Mouse (Mus musculus) midbrain, postnatal 0 days (tissue): ENCODE measurements around the gene Pxn. TPM values are rescaled to one million over a fixed set of nuclear protein-coding genes. Genes with fewer than 3 reads are reported as not detected.

Experiments used
- ATAC-seq: fragments of 200-750 bp; cut with Nextera tagmentation; 2 replicates; pipeline ENCODE4 v1.8.0; 2017; ENCODE audit warnings: moderate number of reproducible peaks, mild to moderate bottlenecking, moderate TSS enrichment, moderate library complexity; ENCODE audit not compliant: low FRiP score
- DNase-seq: peaks from one replicate; pipeline ENCODE4 v3.0.0-alpha.2; 2015; ENCODE audit warnings: low spot score
- H3K27ac ChIP-seq: fragments of 300-500 bp; sonication (generic); 2 replicates; pipeline ENCODE4 v1.5.1; 2014; ENCODE audit warnings: low read depth, mild to moderate bottlenecking, low read length, mixed read lengths
- H3K27me3 ChIP-seq: fragments of 300-500 bp; sonication (generic); 2 replicates; pipeline ENCODE4 v1.6.1; 2014; ENCODE audit warnings: low read length, control low read depth, mixed read lengths; ENCODE audit not compliant: insufficient read depth
- H3K36me3 ChIP-seq: fragments of 300-500 bp; sonication (generic); 2 replicates; pipeline ENCODE4 v1.6.1; 2014; ENCODE audit warnings: low read length, control low read depth, mixed read lengths; ENCODE audit not compliant: insufficient read depth
- H3K4me1 ChIP-seq: fragments of 300-500 bp; sonication (generic); 2 replicates; pipeline ENCODE4 v1.6.1; 2014; ENCODE audit warnings: mild to moderate bottlenecking, control low read depth, antibody characterized with exemption, low read length, mixed read lengths; ENCODE audit not compliant: insufficient read depth
- H3K4me2 ChIP-seq: fragments of 300-500 bp; sonication (generic); 2 replicates; pipeline ENCODE4 v1.6.1; 2014; ENCODE audit warnings: low read depth, mild to moderate bottlenecking, low read length, mixed read lengths; ENCODE audit not compliant: poor library complexity, severe bottlenecking
- H3K4me3 ChIP-seq: fragments of 300-500 bp; sonication (generic); 2 replicates; pipeline ENCODE4 v1.5.1; 2014; ENCODE audit warnings: low read depth, mild to moderate bottlenecking, low read length, moderate library complexity
- H3K9ac ChIP-seq: fragments of 300-500 bp; sonication (generic); replicated peaks from 2 replicates; pipeline ENCODE4 v1.6.1; 2014; ENCODE audit warnings: mild to moderate bottlenecking, low read length, moderate library complexity, mixed read lengths; ENCODE audit not compliant: poor library complexity, severe bottlenecking
- H3K9me3 ChIP-seq: fragments of 300-500 bp; sonication (generic); 2 replicates; pipeline ENCODE4 v1.6.1; 2016; ENCODE audit warnings: low read length, control low read depth
- CTCF ChIP-seq: IDR thresholded peaks from 2 replicates; pipeline ENCODE4 v1.5.1; 2016; ENCODE audit warnings: antibody characterized with exemption, mild to moderate bottlenecking
- WGBS: fragments of 180-500 bp; shearing (Covaris S2); extraction: QIAGEN DNeasy Blood & Tissue Kit; methylation state at CpG from one replicate; pipeline ENCODE4 v1.1.7; 2014; 5-methylcytosine and 5-hydroxymethylcytosine counted together
- polyA plus RNA-seq: library from polyadenylated mRNA; unstranded; fragments of >200 nt; fragmentation: Nextera tagmentation; extraction: Ambion mirVana; gene quantifications from 2 replicates; pipeline ENCODE4 v1.2.1, GENCODE M21; 2015
- total RNA-seq: library from RNA; depleted of rRNA; stranded (reverse); fragments of >200 nt; gene quantifications from 2 replicates; pipeline ENCODE4 v1.2.3, GENCODE M21; 2014

Gene Pxn
- total and polyA plus RNA-seq, 2 experiments from 2014 or later = 15.9 to 39.4 TPM

GRCm38 (mm10) chr5:115521553-115522461 lies 15.3 kb downstream of the Pxn start:
- Histone ChIP-seq H3K9ac (no peak overlapping the region), H3K9me3 (no peaks in the 10 kb centered on the region), H3K36me3 (peaks cover 2% of the 10 kb centered on the region; the same call in 1 of the 2 replicates), H3K27ac (peak overlapping the region; percentile 21; the same call in 1 of the 2 replicates), H3K4me2 (no peak overlapping the region), H3K4me1 (0 out of 2 replicates have a peak, but pooled peaks cover 2% of the 10 kb centered on the region), H3K4me3 (no peak overlapping the region), H3K27me3 (no peaks in the 10 kb centered on the region)
- ATAC-seq (no peak), DNase-seq (no peak)
- WGBS = 73% methylated on average over 20 of the region's 21 CpGs
- no peak for TF ChIP-seq CTCF

DNA sequence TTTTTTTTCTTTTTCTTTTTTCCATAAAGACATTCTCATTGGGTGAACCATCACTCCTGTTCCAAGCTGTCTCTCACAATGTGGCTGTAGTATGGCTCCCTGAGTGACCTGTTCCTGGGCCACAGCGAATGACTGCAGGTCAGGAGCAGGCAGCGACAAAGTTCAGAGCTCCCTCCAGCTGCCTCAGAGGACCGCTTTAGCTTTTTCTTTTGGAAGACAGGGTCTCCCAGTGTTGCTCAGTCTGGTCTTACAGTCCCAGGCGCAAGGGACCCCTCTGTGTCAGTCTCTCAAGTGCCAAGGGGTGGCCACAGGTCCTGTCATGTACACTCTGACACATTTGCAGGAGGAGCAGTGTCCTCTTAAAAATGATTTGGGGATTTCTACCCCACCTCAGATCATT lies 16.1 kb downstream of the Pxn start:
- 0 out of 2 replicates have a peak, but pooled peaks cover 2% of the 10 kb centered on the region for H3K4me1 ChIP-seq
- peaks cover 2% of the 10 kb centered on the region; the same call in 1 of the 2 replicates for H3K36me3 ChIP-seq
- H3K4me3 ChIP-seq = no peak overlapping the region
- no peaks in the 10 kb centered on the region for H3K9me3 ChIP-seq
- no peak overlapping the region for H3K4me2 ChIP-seq
- no peaks in the 10 kb centered on the region for H3K27me3 ChIP-seq
- H3K27ac ChIP-seq = no peak overlapping the region
- no peak for TF ChIP-seq CTCF
- DNase-seq = no peak
- no peak for ATAC-seq
- no peak overlapping the region for H3K9ac ChIP-seq
- WGBS = 87% methylated on average over 4 of the region's 4 CpGs

DNA sequence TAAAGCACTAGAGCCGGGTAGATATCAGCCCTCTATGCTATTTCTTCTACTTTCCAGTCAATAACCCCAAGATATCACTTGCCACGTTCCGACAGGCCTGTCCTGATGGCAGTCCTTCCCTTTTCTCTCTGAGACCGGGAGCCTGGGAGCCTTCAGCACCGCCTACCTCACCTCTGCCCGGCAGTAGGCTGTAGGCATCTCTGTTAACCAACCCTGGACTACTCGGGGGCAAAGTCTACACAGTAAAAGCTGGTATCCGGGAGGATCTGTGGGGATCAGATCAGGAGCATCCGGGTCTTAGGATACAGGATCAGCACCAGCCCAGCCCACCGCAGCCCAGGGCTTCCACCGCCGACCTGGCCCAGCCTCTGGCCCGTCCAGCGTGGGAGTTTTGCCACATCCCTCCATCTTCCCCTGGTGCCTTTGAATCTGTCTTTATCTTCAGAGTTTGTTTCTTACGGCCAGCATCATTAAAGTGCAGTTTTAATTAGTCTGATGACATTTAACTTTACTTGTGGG lies 16.6 kb downstream of the Pxn start:
- Histone ChIP-seq H3K4me3 (no peak overlapping the region), H3K27ac (no peak overlapping the region), H3K27me3 (no peaks in the 10 kb centered on the region), H3K36me3 (peaks cover 2% of the 10 kb centered on the region; the same call in 1 of the 2 replicates), H3K9me3 (no peaks in the 10 kb centered on the region), H3K4me1 (0 out of 2 replicates have a peak, but pooled peaks cover 2% of the 10 kb centered on the region), H3K4me2 (no peak overlapping the region), H3K9ac (no peak overlapping the region)
- TF ChIP-seq CTCF = no peak
- 76% methylated on average over 15 of the region's 15 CpGs for WGBS
- no peak for DNase-seq
- ATAC-seq = no peak

DNA sequence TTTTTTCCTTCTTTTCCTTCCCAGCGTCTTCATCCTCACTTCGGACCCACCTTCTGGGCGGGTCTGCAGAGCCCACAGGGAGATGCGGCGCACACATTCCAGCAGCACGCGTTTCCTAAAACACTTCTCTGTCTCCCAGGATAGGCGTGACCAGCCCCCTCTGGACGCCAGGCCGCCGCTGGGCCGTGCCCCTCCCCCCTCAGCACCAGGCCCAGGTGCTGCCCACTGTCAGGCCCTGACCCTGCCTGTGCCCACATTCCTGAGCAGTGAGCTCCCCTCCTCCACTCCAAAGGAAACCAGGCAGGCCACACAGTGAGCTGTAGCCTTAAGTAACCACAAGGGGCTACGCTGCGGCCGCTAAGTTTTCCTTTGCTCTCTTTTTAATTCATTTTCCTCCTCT lies 17.5 kb downstream of the Pxn start:
- peaks cover 2% of the 10 kb centered on the region; the same call in 1 of the 2 replicates for H3K36me3 ChIP-seq
- WGBS = 15% methylated on average over 15 of the region's 15 CpGs
- no peak overlapping the region for H3K9ac ChIP-seq
- 0 out of 2 replicates have a peak, but pooled peaks cover 2% of the 10 kb centered on the region for H3K4me1 ChIP-seq
- no peaks in the 10 kb centered on the region for H3K9me3 ChIP-seq
- no peak overlapping the region for H3K4me2 ChIP-seq
- H3K27me3 ChIP-seq = no peaks in the 10 kb centered on the region
- H3K27ac ChIP-seq = no peak overlapping the region
- DNase-seq = no peak
- no peak for ATAC-seq
- peak; percentile 34 for TF ChIP-seq CTCF
- H3K4me3 ChIP-seq = no peak overlapping the region

GRCm38 (mm10) chr5:115524471-115524870 lies 18.0 kb downstream of the Pxn start:
- no peak for ATAC-seq
- H3K27me3 ChIP-seq = no peaks in the 10 kb centered on the region
- no peak overlapping the region for H3K9ac ChIP-seq
- no peak for TF ChIP-seq CTCF
- H3K36me3 ChIP-seq = peaks cover 2% of the 10 kb centered on the region; the same call in 1 of the 2 replicates
- H3K27ac ChIP-seq = no peak overlapping the region
- 64% methylated on average over 12 of the region's 12 CpGs for WGBS
- H3K4me2 ChIP-seq = no peak overlapping the region
- no peak overlapping the region for H3K4me3 ChIP-seq
- no peak for DNase-seq
- no peaks in the 10 kb centered on the region for H3K9me3 ChIP-seq
- 0 out of 2 replicates have a peak, but pooled peaks cover 2% of the 10 kb centered on the region for H3K4me1 ChIP-seq

DNA sequence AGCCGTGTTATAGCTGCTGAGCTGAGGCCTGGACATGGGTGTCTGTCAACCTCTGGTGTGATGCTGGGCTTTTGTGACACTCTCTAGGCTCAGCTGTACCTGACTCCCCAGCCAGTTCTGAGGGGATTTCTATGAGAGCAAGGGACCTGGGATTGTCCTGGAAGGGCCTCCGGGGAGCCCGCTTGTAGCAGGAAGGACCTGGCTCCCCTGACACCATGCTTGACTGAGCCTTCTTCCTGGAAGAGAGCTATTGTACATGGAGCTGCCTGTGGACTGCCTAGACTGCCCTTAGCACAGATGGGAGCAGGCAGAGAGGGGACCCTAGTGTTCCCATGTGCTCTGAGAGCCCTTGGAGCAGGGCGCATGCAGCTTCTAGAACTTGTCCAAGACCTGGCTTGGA lies 18.9 kb downstream of the Pxn start:
- Histone ChIP-seq H3K9ac (no peak overlapping the region), H3K4me3 (no peak overlapping the region), H3K27me3 (no peaks in the 10 kb centered on the region), H3K4me2 (no peak overlapping the region), H3K4me1 (0 out of 2 replicates have a peak, but pooled peaks cover 2% of the 10 kb centered on the region), H3K36me3 (peaks cover 2% of the 10 kb centered on the region; the same call in 1 of the 2 replicates), H3K9me3 (no peaks in the 10 kb centered on the region), H3K27ac (no peak overlapping the region)
- ATAC-seq (no peak), DNase-seq (no peak)
- no peak for TF ChIP-seq CTCF
- 87% methylated on average over 4 of the region's 4 CpGs for WGBS
